Mouse (Mus musculus): ENCODE measurements around the gene Cd300lb. TPM values are rescaled to one million over a fixed set of nuclear protein-coding genes. Genes with fewer than 3 reads are reported as not detected.

Gene Cd300lb
- total and polyA plus RNA-seq, 3 experiments, result not detected

DNA sequence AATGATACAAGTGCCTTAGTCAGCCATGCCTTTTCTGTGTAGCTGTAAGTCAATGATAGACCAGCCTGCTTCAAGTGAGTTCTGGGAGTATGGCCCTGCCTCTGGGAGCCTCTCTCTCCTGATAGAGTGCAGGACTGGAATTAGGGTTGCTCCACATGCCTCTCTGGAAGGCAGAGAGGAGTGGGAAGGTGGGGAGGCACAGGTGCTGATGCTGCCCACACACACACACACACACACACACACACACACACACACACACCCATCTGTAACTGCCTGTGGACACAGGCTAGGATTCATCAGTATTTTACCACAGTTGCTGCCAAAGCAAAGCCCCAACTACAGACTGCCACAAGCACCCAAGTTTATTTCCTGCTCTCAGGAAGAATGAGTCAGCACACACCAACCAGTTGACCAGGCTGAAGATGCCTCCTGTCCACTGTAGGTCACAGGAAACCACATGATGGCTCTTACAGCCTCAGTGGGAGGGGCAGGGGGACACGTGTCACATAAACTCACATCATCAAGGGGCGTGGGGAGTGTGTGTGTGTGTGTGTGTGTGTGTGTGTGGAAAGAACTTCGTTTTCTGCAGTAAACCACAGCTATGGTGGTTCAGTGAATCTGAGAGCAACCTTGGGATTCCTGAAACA, 31.1 kb upstream of the Cd300lb start:
- Histone ChIP-seq H3K9ac (ENCODE audit: insufficient read depth, low read depth) (no peak overlapping the region), H3K4me3 (replicated peaks in 1 of 3; ENCODE audit: low read depth in 2 of 3, low read length in 2 of 3, poor library complexity in 1 of 3) (no peak overlapping the region), H3K79me2 (replicated peaks; ENCODE audit: control insufficient read depth, extremely low read depth, insufficient read depth, poor library complexity, severe bottlenecking) (no peaks in the 10 kb centered on the region), H3K36me3 (replicated peaks in 1 of 2; ENCODE audit: control insufficient read depth in 1 of 2, insufficient read depth in 1 of 2, low read length in 1 of 2) (no peaks in the 10 kb centered on the region), H3K27ac (ENCODE audit: insufficient read depth, low read depth) (no peak overlapping the region), H3K9me3 (replicated peaks; ENCODE audit: low read length) (peaks cover 9% of the 10 kb centered on the region), H3K4me2 (ENCODE audit: insufficient read depth, low read depth, poor library complexity, severe bottlenecking) (no peak overlapping the region), H3K4me1 (ENCODE audit: control insufficient read depth in 1 of 2, insufficient read depth in 2 of 2) (peaks cover 8 to 22% of the 10 kb centered on the region in 2 experiments), H3K27me3 (replicated peaks) (peaks cover 5% of the 10 kb centered on the region)
- DNase-seq (ENCODE audit: extremely low read depth), result no peak
- in situ Hi-C loops (cut with MboI; ENCODE audit: low pct_ligation_motif_present, low pct_unique_long_range_greater_than_20kb, low sequenced_read_pairs) (no loop called here), dilution Hi-C loops (cut with MboI; ENCODE audit: extremely low pct_ligation_motif_present, extremely low pct_unique_long_range_greater_than_20kb, low sequenced_read_pairs) (no loop called here)
- no peak for TF ChIP-seq NELFE (IDR thresholded peaks at IDR 0.05; ENCODE audit: low read depth, low read length)
- no peak for TF ChIP-seq IRF4 (IDR thresholded peaks at IDR 0.05; ENCODE audit: low read depth, low read length)
- TF ChIP-seq CTCF (conservative IDR thresholded peaks at IDR 0.05 in 1 of 2, IDR thresholded peaks at IDR 0.05 in 1 of 2; ENCODE audit: low read depth in 2 of 2, low read length in 2 of 2), result no peak
- no peak for TF ChIP-seq ZMIZ1 (IDR thresholded peaks at IDR 0.05; ENCODE audit: low read depth, low read length)
- TF ChIP-seq CHD2 (IDR thresholded peaks at IDR 0.05; ENCODE audit: low read length), result no peak
- TF ChIP-seq KAT2A (IDR thresholded peaks at IDR 0.05; ENCODE audit: insufficient replicate concordance, low read length), result no peak
- TF ChIP-seq MAZ (IDR thresholded peaks at IDR 0.05; ENCODE audit: low read depth, low read length), result no peak
- 0 out of 2 replicates have a peak, but pooled peaks have one; percentile 8 for TF ChIP-seq BHLHE40 (IDR thresholded peaks at IDR 0.05; ENCODE audit: low read depth, low read length)
- TF ChIP-seq POLR2A (IDR thresholded peaks at IDR 0.05; ENCODE audit: low read depth, low read length), result no peak
- no peak for TF ChIP-seq SIN3A (IDR thresholded peaks at IDR 0.05; ENCODE audit: low read length)
- TF ChIP-seq RAD21 (IDR thresholded peaks at IDR 0.05; ENCODE audit: low read depth, low read length), result no peak
- TF ChIP-seq MXI1 (IDR thresholded peaks at IDR 0.05; ENCODE audit: low read depth, low read length), result no peak
- no peak for TF ChIP-seq ETS1 (conservative IDR thresholded peaks at IDR 0.05; ENCODE audit: low read depth, low read length)
- no peak for TF ChIP-seq GABPA (IDR thresholded peaks at IDR 0.05; ENCODE audit: insufficient replicate concordance, low read depth, low read length)
- 0 out of 2 replicates have a peak, but pooled peaks have one; percentile 1 for TF ChIP-seq USF1 (IDR thresholded peaks at IDR 0.05; ENCODE audit: low read depth, low read length)
- peak; percentile 31; the same call in 1 of the 2 replicates for TF ChIP-seq MAX (IDR thresholded peaks at IDR 0.05; ENCODE audit: low read length)

- peaks cover 29% of the 10 kb centered on the region for H3K27me3 ChIP-seq (replicated peaks)
- H3K79me2 ChIP-seq (replicated peaks; ENCODE audit: control insufficient read depth, extremely low read depth, insufficient read depth, poor library complexity, severe bottlenecking), result no peaks in the 10 kb centered on the region
- TF ChIP-seq USF1 (IDR thresholded peaks at IDR 0.05; ENCODE audit: low read depth, low read length) (no peak), HCFC1 (IDR thresholded peaks at IDR 0.05; ENCODE audit: low read depth, low read length) (no peak), IRF4 (IDR thresholded peaks at IDR 0.05; ENCODE audit: low read depth, low read length) (no peak), UBTF (IDR thresholded peaks at IDR 0.05; ENCODE audit: low read depth, low read length) (no peak)
- peaks cover 3 to 30% of the 10 kb centered on the region in 2 experiments for H3K4me1 ChIP-seq (ENCODE audit: control insufficient read depth in 1 of 2, insufficient read depth in 2 of 2)
- no peak overlapping the region for H3K4me2 ChIP-seq (ENCODE audit: insufficient read depth, low read depth, poor library complexity, severe bottlenecking)
- dilution Hi-C loops (cut with MboI; ENCODE audit: extremely low pct_ligation_motif_present, extremely low pct_unique_long_range_greater_than_20kb, low sequenced_read_pairs), result no loop called here
- no peak overlapping the region for H3K27ac ChIP-seq (ENCODE audit: insufficient read depth, low read depth)
- in situ Hi-C loops (cut with MboI; ENCODE audit: low pct_ligation_motif_present, low pct_unique_long_range_greater_than_20kb, low sequenced_read_pairs), result no loop called here
- no peaks in the 10 kb centered on the region for H3K36me3 ChIP-seq (replicated peaks in 1 of 2; ENCODE audit: control insufficient read depth in 1 of 2, insufficient read depth in 1 of 2, low read length in 1 of 2)
- DNase-seq (ENCODE audit: extremely low read depth), result peak; percentile 22
- H3K4me3 ChIP-seq (replicated peaks in 1 of 3; ENCODE audit: low read depth in 2 of 3, low read length in 2 of 3, poor library complexity in 1 of 3), result no peak overlapping the region
- no peaks in the 10 kb centered on the region for H3K9me3 ChIP-seq (replicated peaks; ENCODE audit: low read length)
- H3K9ac ChIP-seq (ENCODE audit: insufficient read depth, low read depth), result no peak overlapping the region
Observed at GRCm38 (mm10) chr11:114960369-114960768, 26.2 kb upstream of the Cd300lb start.

Measured in CH12.LX (cell line).